Mouse (Mus musculus) heart, embryonic 14.5 days (tissue): ENCODE measurements around the gene Dnajc17. TPM values are rescaled to one million over a fixed set of nuclear protein-coding genes. Genes with fewer than 3 reads are reported as not detected.

Source experiments
- ATAC-seq: fragments of 200-750 bp; cut with Nextera tagmentation; 2 replicates; pipeline ENCODE4 v1.8.0; 2017; ENCODE audit warnings: low read depth, moderate TSS enrichment; ENCODE audit not compliant: insufficient number of reproducible peaks, insufficient read depth, low FRiP score
- H3K27ac ChIP-seq, 2 experiments: fragments of 200-500 bp in 1 of 2; fragments of 300-500 bp in 1 of 2; sonication (generic) in 1 of 2; replicated peaks in 1 of 2; 2 replicates each; pipeline ENCODE4 v1.5.1; 2012 to 2014; ENCODE audit warnings: low read depth in 2 of 2, low read length in 2 of 2, control low read depth in 1 of 2, mild to moderate bottlenecking in 1 of 2, mixed read lengths in 1 of 2; ENCODE audit not compliant: control insufficient read depth in 1 of 2, insufficient read depth in 1 of 2
- H3K27me3 ChIP-seq: fragments of 300-500 bp; sonication (generic); 2 replicates; pipeline ENCODE4 v1.6.1; 2014; ENCODE audit warnings: mild to moderate bottlenecking, low read length, control low read depth; ENCODE audit not compliant: control insufficient read depth, insufficient read depth
- H3K36me3 ChIP-seq: fragments of 300-500 bp; sonication (generic); 2 replicates; pipeline ENCODE4 v1.6.1; 2014; ENCODE audit warnings: mild to moderate bottlenecking, control low read depth, low read length, mixed read lengths; ENCODE audit not compliant: control insufficient read depth, insufficient read depth
- H3K4me1 ChIP-seq, 2 experiments: fragments of 200-500 bp in 1 of 2; fragments of 300-500 bp in 1 of 2; sonication (generic) in 1 of 2; 2 replicates each; pipeline ENCODE4 v1.6.1; 2012 to 2014; ENCODE audit warnings: low read length in 2 of 2, control low read depth in 1 of 2, mixed read lengths in 1 of 2; ENCODE audit not compliant: control insufficient read depth in 2 of 2, insufficient read depth in 2 of 2
- H3K4me2 ChIP-seq: fragments of 300-500 bp; sonication (generic); 2 replicates; pipeline ENCODE4 v1.6.1; 2014; ENCODE audit warnings: mild to moderate bottlenecking, low read length
- H3K4me3 ChIP-seq, 2 experiments: fragments of 200-500 bp in 1 of 2; fragments of 300-500 bp in 1 of 2; sonication (generic) in 1 of 2; 2 replicates each; pipeline ENCODE4 v1.5.1; 2012 to 2014; ENCODE audit warnings: low read length in 2 of 2, mild to moderate bottlenecking in 2 of 2, control low read depth in 1 of 2, low read depth in 1 of 2, moderate library complexity in 1 of 2; ENCODE audit not compliant: control insufficient read depth in 1 of 2, insufficient read depth in 1 of 2
- H3K9ac ChIP-seq: fragments of 300-500 bp; sonication (generic); 2 replicates; pipeline ENCODE4 v1.6.1; 2014; ENCODE audit warnings: mild to moderate bottlenecking, low read length
- H3K9me3 ChIP-seq: fragments of 300-500 bp; sonication (generic); 2 replicates; pipeline ENCODE4 v1.6.1; 2016; ENCODE audit warnings: low read length, control low read depth; ENCODE audit not compliant: control insufficient read depth
- WGBS: fragments of 180-500 bp; shearing (Covaris S2); extraction: QIAGEN DNeasy Blood & Tissue Kit; methylation state at CpG from one replicate; pipeline ENCODE4 v1.1.7; 2014; 5-methylcytosine and 5-hydroxymethylcytosine counted together
- polyA plus RNA-seq: library from polyadenylated mRNA; unstranded; fragments of >200 nt; fragmentation: Nextera tagmentation; extraction: Ambion mirVana; gene quantifications from 2 replicates; pipeline ENCODE4 v1.2.1, GENCODE M21; 2014

Dnajc17 gene
- polyA plus RNA-seq, 1 experiment from 2014 or later = 10.8 TPM

GRCm38 (mm10) chr2:119176761-119177160, 31.8 kb downstream of the Dnajc17 start:
- H3K9me3 ChIP-seq = no peaks in the 10 kb centered on the region
- peaks cover 29% of the 10 kb centered on the region for H3K36me3 ChIP-seq
- no peak overlapping the region for H3K9ac ChIP-seq
- H3K4me2 ChIP-seq = no peak overlapping the region
- 55% methylated on average over 3 of the region's 3 CpGs for WGBS
- H3K4me1 ChIP-seq = peaks cover 16 to 24% of the 10 kb centered on the region in 2 experiments
- H3K27ac ChIP-seq = no peak overlapping the region
- no peak for ATAC-seq
- no peaks in the 10 kb centered on the region for H3K27me3 ChIP-seq
- no peak overlapping the region for H3K4me3 ChIP-seq

- ATAC-seq = no peak
- no peak overlapping the region for H3K4me3 ChIP-seq
Measured at GRCm38 (mm10) chr2:119175614-119176013, 33.0 kb downstream of the Dnajc17 start.

GRCm38 (mm10) chr2:119174866-119175265, 33.7 kb downstream of the Dnajc17 start:
- Histone ChIP-seq H3K27ac (no peak overlapping the region), H3K4me2 (no peak overlapping the region), H3K9me3 (no peaks in the 10 kb centered on the region), H3K27me3 (no peaks in the 10 kb centered on the region), H3K4me1 (peaks cover 18 to 24% of the 10 kb centered on the region in 2 experiments), H3K36me3 (peaks cover 17% of the 10 kb centered on the region; the same call in 1 of the 2 replicates), H3K4me3 (no peak overlapping the region), H3K9ac (no peak overlapping the region)
- WGBS = 54% methylated on average over 14 of the region's 14 CpGs
- ATAC-seq = no peak

More at GRCm38 (mm10) chr2:119175614-119176013, 33.0 kb downstream of the Dnajc17 start:
- H3K9ac ChIP-seq = no peak overlapping the region
- peaks cover 18 to 24% of the 10 kb centered on the region in 2 experiments for H3K4me1 ChIP-seq
- H3K4me2 ChIP-seq = no peak overlapping the region
- no peaks in the 10 kb centered on the region for H3K9me3 ChIP-seq
- no peak overlapping the region for H3K27ac ChIP-seq
- H3K36me3 ChIP-seq = peaks cover 25% of the 10 kb centered on the region
- 52% methylated on average over 6 of the region's 6 CpGs for WGBS
- H3K27me3 ChIP-seq = no peaks in the 10 kb centered on the region

- 57% methylated on average over 8 of the region's 8 CpGs for WGBS
- H3K27me3 ChIP-seq = no peaks in the 10 kb centered on the region
- ATAC-seq = no peak
- peak within 1 kb of the TSS in 1 of 2 experiments; percentile 35; a peak in 1 of 4 replicates for H3K27ac ChIP-seq
- peaks cover 10% of the 10 kb centered on the region; the same call in 1 of the 2 replicates for H3K36me3 ChIP-seq
- no peaks in the 10 kb centered on the region for H3K9me3 ChIP-seq
- H3K9ac ChIP-seq = peak within 1 kb of the TSS; percentile 44; the same call in 1 of the 2 replicates
- peak within 1 kb of the TSS; percentile 52 for H3K4me2 ChIP-seq
- no peak within 1 kb of the TSS for H3K4me3 ChIP-seq
- H3K4me1 ChIP-seq = peaks cover 18 to 24% of the 10 kb centered on the region in 2 experiments
Measured at GRCm38 (mm10) chr2:119173991-119174651, 34.5 kb downstream of the Dnajc17 start, which contains the start of gene Gm14137. TSS of gene Gm14137 (plus strand) at chr2:119174509.

GRCm38 (mm10) chr2:119172862-119173576, 35.6 kb downstream of the Dnajc17 start:
- 0 out of 4 replicates have a peak overlapping the region, but pooled peaks of 1 of the 2 experiments have one; percentile 5 for H3K4me3 ChIP-seq
- peaks cover 18 to 24% of the 10 kb centered on the region in 2 experiments for H3K4me1 ChIP-seq
- H3K9me3 ChIP-seq = no peaks in the 10 kb centered on the region
- peak; percentile 69 for ATAC-seq
- H3K9ac ChIP-seq = peak overlapping the region; percentile 44
- 9% methylated on average over 13 of the region's 13 CpGs for WGBS
- H3K36me3 ChIP-seq = 0 out of 2 replicates have a peak, but pooled peaks cover 1% of the 10 kb centered on the region
- no peaks in the 10 kb centered on the region; the same call in 1 of the 2 replicates for H3K27me3 ChIP-seq
- peak overlapping the region; percentile 32 to 35; a peak in 3 of 4 replicates for H3K27ac ChIP-seq
- H3K4me2 ChIP-seq = peak overlapping the region; percentile 52

GRCm38 (mm10) chr2:119172446-119172845, 36.1 kb downstream of the Dnajc17 start:
- Histone ChIP-seq H3K9me3 (no peaks in the 10 kb centered on the region), H3K4me2 (peak overlapping the region; percentile 52), H3K4me1 (peaks cover 18 to 24% of the 10 kb centered on the region in 2 experiments), H3K9ac (no peak overlapping the region), H3K4me3 (no peak overlapping the region), H3K36me3 (no peaks in the 10 kb centered on the region), H3K27ac (peak overlapping the region in 1 of 2 experiments; percentile 31; a peak in 1 of 4 replicates), H3K27me3 (no peaks in the 10 kb centered on the region; the same call in 1 of the 2 replicates)
- 0 out of 2 replicates have a peak, but pooled peaks have one; percentile 7 for ATAC-seq
- WGBS = 79% methylated on average over 7 of the region's 7 CpGs

GRCm38 (mm10) chr2:119171574-119171973, 37.0 kb downstream of the Dnajc17 start:
- H3K4me2 ChIP-seq = no peak overlapping the region
- peaks cover 25 to 31% of the 10 kb centered on the region in 2 experiments for H3K4me1 ChIP-seq
- no peak overlapping the region for H3K4me3 ChIP-seq
- no peaks in the 10 kb centered on the region for H3K9me3 ChIP-seq
- H3K27me3 ChIP-seq = peaks cover 5% of the 10 kb centered on the region; the same call in 1 of the 2 replicates
- H3K27ac ChIP-seq = no peak overlapping the region
- ATAC-seq = no peak
- no peak overlapping the region for H3K9ac ChIP-seq
- H3K36me3 ChIP-seq = no peaks in the 10 kb centered on the region
- WGBS = 36% methylated on average over 8 of the region's 8 CpGs
